Mouse (Mus musculus) R1 (cell line): Measurements from ENCODE around the gene Hist1h2ad.
"Not testable (repeated sequence)": the region's sequence is repeated elsewhere in the genome, so short reads cannot be mapped to it uniquely, and the experiment has no call there.

Experiments
- DNase-seq: peaks from one replicate; pipeline ENCODE4 v3.0.0-alpha.2; 2018; ENCODE audit warnings: low read depth, low spot score

The Hist1h2ad gene

DNA sequence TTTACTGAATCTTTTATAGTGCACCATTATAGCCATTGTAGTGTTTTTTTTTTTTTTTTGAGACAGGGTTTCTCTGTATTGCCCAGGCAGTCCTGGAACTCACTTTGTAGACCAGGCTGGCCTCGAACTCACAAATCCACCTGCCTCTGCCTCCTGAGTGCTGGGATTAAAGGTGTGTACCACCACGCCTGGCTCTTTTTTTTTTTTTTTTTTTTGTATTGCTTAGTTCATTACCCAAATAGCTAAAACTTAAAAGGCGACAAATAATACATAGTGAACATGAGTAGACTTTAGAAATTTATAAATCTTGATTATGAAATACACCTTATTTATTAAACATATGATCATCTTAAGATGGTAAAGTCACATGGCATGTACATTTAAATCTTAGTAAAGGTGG, 32.7 kb upstream of the Hist1h2ad start:
- no peak for DNase-seq

GRCm38 (mm10) chr13:23542225-23542980, 31.8 kb upstream of the Hist1h2ad start:
- not testable (repeated sequence) for DNase-seq

DNA sequence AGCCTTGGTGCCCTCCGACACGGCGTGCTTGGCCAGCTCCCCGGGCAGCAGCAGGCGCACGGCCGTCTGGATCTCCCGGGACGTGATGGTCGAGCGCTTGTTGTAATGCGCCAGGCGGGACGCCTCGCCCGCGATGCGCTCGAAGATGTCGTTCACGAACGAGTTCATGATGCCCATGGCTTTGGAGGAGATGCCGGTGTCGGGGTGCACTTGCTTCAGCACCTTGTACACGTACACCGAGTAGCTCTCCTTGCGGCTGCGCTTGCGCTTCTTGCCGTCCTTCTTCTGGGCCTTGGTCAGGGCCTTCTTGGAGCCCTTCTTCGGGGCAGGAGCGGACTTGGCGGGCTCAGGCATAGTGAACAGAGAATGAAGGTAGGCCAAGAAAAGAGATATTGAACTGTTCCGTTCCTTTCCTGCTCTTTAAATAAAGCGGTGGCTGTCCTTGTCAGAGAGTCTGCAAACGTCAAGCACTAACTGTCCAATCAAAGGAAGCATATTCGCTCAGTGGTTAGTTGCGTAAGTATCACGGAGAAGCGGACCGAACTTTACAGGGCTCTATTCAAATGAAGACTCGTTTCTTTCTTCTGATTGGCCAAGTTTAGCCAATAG, 31.1 kb upstream of the Hist1h2ad start, which contains the start of gene Hist1h2bh:
TSS of gene Hist1h2bh (minus strand) at position 394 of the 609 bp plus-strand sequence.
- DNase-seq, result peak; percentile 97

DNA sequence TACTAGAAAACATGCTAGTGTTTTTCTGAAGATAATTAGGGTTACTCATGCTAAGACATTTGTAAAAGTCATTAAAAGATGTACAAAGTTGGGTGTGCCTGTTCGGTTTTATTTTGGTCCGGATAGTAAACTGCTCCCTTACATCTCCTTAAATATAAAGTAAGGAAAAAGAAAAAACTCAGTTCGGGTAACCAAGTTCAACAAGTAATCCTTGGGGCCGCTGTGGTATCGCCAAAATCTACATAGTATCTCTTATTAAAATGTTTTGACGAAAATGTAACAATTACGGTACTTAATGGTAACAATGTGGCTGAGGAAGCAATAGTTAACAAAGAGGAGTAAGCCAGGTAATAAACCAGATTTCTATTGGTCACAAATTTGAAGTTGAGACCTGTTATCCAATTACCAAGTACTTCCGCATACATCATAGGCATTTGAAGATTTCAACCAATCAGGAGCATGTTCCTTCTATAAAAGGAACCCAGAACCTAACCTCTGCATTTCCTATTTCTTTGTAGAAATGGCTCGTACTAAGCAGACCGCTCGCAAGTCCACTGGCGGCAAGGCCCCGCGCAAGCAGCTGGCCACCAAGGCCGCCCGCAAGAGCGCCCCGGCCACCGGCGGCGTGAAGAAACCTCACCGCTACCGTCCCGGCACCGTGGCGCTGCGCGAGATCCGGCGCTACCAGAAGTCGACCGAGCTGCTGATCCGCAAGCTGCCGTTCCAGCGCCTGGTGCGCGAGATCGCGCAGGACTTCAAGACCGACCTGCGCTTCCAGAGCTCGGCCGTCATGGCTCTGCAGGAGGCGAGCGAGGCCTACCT, 30.0 kb upstream of the Hist1h2ad start, which contains the start of gene Hist1h3f:
TSS of gene Hist1h3f (plus strand) at position 88 of the 822 bp plus-strand sequence.
- DNase-seq, result peak; percentile 96

DNA sequence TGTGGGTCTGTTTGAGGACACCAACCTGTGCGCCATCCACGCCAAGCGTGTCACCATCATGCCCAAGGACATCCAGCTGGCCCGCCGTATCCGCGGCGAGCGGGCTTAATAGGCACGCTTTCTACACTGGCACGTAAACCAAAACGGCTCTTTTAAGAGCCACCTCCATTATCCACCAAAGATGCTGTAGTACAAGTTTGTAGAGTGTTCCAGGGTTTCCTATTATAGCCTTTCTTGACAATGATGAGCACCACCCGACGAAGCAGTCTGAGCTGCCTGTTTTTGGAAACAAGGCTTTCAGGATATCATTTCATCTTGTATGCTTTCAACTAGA, 29.4 kb upstream of the Hist1h2ad start:
- DNase-seq, result not testable (repeated sequence)

DNA sequence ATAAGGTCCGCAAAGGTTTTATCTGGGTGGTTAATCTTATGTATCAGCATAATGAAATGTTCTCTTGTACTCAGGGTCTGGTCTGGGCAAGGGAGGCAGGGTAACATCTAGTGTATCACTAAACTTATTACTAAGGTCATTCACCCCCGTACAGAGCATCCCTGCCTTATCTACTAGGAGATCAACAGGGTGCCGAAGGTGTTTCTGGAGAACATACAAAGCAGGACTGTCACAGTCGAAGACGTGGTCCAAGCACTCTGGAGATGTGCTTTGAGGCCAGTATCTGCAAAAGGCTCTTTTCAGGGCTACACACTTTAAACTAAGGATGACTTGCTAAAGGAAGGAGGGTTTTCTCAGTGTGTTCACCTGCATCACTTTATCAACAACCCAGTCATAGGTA, 27.5 kb upstream of the Hist1h2ad start:
- DNase-seq, result no peak

GRCm38 (mm10) chr13:23550761-23551145, 23.4 kb upstream of the Hist1h2ad start:
- no peak for DNase-seq

DNA sequence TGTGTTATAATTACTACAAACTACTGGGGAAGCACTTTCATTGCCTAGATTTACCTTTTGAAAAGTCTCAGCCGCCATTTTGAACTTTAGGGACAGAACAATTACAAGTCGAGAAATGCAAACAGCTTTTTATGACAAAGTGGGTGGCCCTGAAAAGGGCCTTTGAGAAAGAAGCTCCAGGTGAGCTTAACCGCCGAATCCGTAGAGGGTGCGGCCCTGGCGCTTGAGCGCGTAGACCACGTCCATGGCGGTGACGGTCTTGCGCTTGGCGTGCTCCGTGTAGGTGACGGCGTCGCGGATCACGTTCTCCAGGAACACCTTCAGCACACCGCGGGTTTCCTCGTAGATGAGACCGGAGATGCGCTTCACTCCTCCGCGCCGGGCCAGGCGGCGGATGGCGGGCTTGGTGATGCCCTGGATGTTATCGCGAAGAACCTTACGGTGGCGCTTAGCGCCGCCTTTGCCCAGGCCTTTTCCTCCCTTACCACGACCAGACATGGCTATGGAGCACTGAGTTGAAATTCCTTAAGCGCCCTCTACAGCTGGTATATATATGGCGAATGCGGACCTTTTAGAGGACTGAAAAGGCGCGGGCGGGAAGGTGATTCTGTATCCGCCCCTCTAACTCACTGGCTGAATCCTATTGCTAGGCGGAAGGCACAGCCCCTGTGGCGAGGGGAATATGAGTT, 22.9 kb upstream of the Hist1h2ad start, which contains the start of gene Hist1h4f:
TSS of gene Hist1h4f (minus strand) at position 503 of the 689 bp plus-strand sequence.
- DNase-seq, result peak; percentile 98

GRCm38 (mm10) chr13:23551931-23552914, 22.0 kb upstream of the Hist1h2ad start:
- DNase-seq, result no peak

GRCm38 (mm10) chr13:23552962-23553361, 21.2 kb upstream of the Hist1h2ad start, which contains the start of gene Hist1h1d:
Gene Hist1h1d, plus strand, starts transcription at chr13:23553262.
- DNase-seq, result no peak

DNA sequence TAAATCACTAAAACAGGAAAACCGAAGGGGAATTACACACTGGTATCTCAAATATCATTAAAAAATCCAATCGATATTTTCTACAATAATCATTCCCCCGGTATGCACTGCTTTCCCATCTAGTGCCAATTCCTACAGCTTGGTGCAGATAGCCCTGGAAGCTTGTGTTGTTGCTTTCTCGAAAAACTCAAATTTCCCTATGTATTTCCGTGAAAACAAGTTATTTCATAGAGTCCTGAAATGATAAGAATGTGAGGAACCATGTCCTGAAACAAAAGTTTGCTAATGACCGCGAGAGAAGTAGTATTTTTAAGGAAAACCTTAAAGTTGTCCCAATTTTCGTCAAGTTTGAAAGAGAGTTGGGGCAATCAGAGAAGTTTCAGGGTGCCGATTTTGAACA, 19.8 kb upstream of the Hist1h2ad start:
- no peak for DNase-seq

DNA sequence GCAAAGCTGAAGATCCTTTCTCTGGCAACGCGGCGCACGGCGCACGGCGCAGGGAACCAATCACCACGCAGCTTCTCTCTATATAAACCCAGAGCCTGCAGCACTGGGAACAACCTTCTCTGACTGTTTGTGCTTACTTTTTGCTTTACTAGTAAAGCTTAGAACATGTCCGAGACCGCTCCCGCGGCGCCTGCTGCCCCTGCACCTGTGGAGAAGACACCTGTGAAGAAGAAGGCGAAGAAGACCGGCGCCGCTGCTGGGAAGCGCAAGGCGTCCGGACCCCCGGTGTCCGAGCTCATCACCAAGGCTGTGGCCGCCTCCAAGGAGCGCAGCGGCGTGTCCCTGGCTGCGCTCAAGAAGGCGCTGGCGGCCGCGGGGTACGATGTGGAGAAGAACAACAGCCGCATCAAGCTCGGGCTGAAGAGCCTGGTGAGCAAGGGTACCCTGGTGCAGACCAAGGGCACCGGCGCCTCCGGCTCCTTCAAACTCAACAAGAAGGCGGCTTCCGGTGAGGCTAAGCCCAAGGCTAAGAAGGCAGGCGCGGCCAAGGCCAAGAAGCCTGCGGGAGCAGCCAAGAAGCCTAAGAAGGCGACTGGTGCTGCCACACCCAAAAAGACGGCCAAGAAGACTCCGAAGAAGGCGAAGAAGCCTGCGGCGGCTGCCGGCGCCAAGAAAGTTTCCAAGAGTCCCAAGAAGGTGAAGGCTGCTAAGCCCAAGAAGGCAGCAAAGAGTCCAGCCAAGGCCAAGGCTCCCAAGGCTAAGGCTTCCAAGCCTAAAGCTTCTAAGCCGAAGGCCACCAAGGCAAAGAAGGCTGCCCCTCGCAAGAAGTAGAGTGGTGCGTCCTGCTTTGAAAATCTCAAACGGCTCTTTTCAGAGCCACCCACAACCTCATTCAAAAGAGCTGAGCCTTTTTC, 19.0 kb upstream of the Hist1h2ad start:
- DNase-seq, result peak; percentile 94

GRCm38 (mm10) chr13:23555839-23556416, 18.3 kb upstream of the Hist1h2ad start:
- DNase-seq, result peak; percentile 99

GRCm38 (mm10) chr13:23556906-23557305, 17.3 kb upstream of the Hist1h2ad start:
- no peak for DNase-seq

GRCm38 (mm10) chr13:23560699-23561098, 13.5 kb upstream of the Hist1h2ad start:
- not testable (repeated sequence) for DNase-seq

DNA sequence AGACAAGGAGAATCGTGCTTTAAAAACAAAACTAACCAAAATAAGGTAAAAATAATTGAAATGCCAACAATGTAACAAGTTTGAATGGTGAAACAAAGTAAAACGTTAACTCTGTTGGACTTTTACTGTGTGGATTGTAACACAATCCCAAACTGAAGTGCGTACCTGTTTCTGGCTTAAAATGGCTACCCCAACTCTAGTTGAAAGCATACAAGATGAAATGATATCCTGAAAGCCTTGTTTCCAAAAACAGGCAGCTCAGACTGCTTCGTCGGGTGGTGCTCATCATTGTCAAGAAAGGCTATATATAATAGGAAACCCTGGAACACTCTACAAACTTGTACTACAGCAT, 12.7 kb upstream of the Hist1h2ad start:
- not testable (repeated sequence) for DNase-seq

- peak; percentile 99 for DNase-seq
These were observed 12.1 kb upstream of the Hist1h2ad start, which contains the start of gene Hist1h3e for GRCm38 (mm10) chr13:23561883-23562659. Gene Hist1h3e, minus strand, starts transcription at chr13:23562369.
